7 mouse cellular contexts compared by ENCODE assay signal in the genomic region with DNA sequence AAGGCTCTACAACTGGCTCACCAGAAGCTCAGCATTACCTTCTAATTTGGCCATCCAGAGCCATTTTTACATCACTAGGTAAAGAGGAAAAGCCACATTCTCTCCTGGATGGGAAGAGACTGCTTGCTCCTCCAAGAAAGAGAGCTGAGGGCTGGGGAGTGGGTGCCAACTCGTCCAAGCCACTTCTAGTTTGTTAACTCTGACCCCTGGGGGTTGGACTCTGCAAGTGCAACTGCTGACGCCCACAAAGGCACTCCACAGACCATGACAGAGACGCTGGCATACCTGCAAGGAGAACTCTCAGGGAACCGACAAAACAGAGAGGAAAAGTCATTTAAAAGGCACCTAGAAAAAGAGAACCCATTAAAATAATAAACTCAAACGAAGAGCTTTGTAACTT.
DNase-seq lines count a peak whose midpoint lies in the region; ATAC-seq and TF ChIP-seq lines count a peak whose summit lies in the region.

No protein-coding gene starts in this region.

- no peak overlapping the region for H3K27ac ChIP-seq in kidney, adult 2 months (ENCODE audit: insufficient read depth, low read depth, low read length)
- no peak overlapping the region for H3K27ac ChIP-seq in limb, embryonic 11.5 days (replicated peaks; ENCODE audit: low read depth, low read length)
- no peak overlapping the region for H3K27ac ChIP-seq in midbrain, embryonic 14.5 days (replicated peaks; ENCODE audit: low read depth, low read length)
- no peak overlapping the region for H3K27ac ChIP-seq in spleen, adult 2 months (ENCODE audit: insufficient read depth, low read length)

- 3% methylated on average over 5 of the region's 5 CpGs for whole genome bisulfite sequencing in kidney, adult 2 months
- WGBS in limb, embryonic 11.5 days: 4% methylated on average over 5 of the region's 5 CpGs
- WGBS in midbrain, embryonic 14.5 days: 4% methylated on average over 5 of the region's 5 CpGs
- 3% methylated on average over 5 of the region's 5 CpGs for WGBS in spleen, adult 2 months

- H3K36me3 ChIP-seq in kidney, adult 2 months (ENCODE audit: control insufficient read depth, insufficient read depth, low read length): no peaks in the 10 kb centered on the region
- H3K36me3 ChIP-seq in limb, embryonic 11.5 days (ENCODE audit: control insufficient read depth, insufficient read depth, low read length): no peaks in the 10 kb centered on the region
- H3K36me3 ChIP-seq in midbrain, embryonic 14.5 days (ENCODE audit: control insufficient read depth, insufficient read depth, low read length): no peaks in the 10 kb centered on the region
- no peaks in the 10 kb centered on the region for H3K36me3 ChIP-seq in spleen, adult 2 months (ENCODE audit: control insufficient read depth, insufficient read depth, low read length)

- no peaks in the 10 kb centered on the region for H3K27me3 ChIP-seq in kidney, adult 2 months (replicated peaks; ENCODE audit: control insufficient read depth, insufficient read depth, low read length)
- no peaks in the 10 kb centered on the region for H3K27me3 ChIP-seq in limb, embryonic 11.5 days (ENCODE audit: control insufficient read depth, insufficient read depth, low read length)
- H3K27me3 ChIP-seq in midbrain, embryonic 14.5 days (ENCODE audit: control insufficient read depth, insufficient read depth, low read length): no peaks in the 10 kb centered on the region
- no peaks in the 10 kb centered on the region for H3K27me3 ChIP-seq in spleen, adult 2 months (ENCODE audit: control insufficient read depth, insufficient read depth, low read length)

- TF ChIP-seq CTCF in kidney, adult 2 months (conservative IDR thresholded peaks at IDR 0.05; ENCODE audit: insufficient read depth, insufficient read length, low read depth, low read length): peak; percentile 71
- TF ChIP-seq CTCF in spleen, adult 2 months (IDR thresholded peaks at IDR 0.05; ENCODE audit: extremely low read depth, insufficient read depth, insufficient read length, insufficient replicate concordance): peak; percentile 86; the same call in 1 of the 2 replicates

- H3K4me3 ChIP-seq in kidney, adult 2 months (ENCODE audit: insufficient read depth, low read depth, low read length): no peak overlapping the region
- H3K4me3 ChIP-seq in limb, embryonic 11.5 days (ENCODE audit: low read depth, low read length): no peak overlapping the region
- no peak overlapping the region for H3K4me3 ChIP-seq in midbrain, embryonic 14.5 days (replicated peaks; ENCODE audit: low read depth, low read length)
- no peak overlapping the region for H3K4me3 ChIP-seq in spleen, adult 2 months (ENCODE audit: extremely low read depth, insufficient read depth, insufficient read length)

- H3K4me2 ChIP-seq in limb, embryonic 11.5 days (ENCODE audit: low read depth, severe bottlenecking): no peak overlapping the region
- no peak overlapping the region for H3K4me2 ChIP-seq in midbrain, embryonic 14.5 days (ENCODE audit: low read length)

- peak; percentile 74 for DNase-seq in adrenal gland, adult 8-10 months
- DNase-seq in embryo, embryonic 9.5 days (ENCODE audit: extremely low spot score): peak; percentile 75
- peak; percentile 68 for DNase-seq in kidney, adult 2 months
- DNase-seq in limb, embryonic 11.5 days (ENCODE audit: low spot score): peak; percentile 79
- DNase-seq in midbrain, embryonic 14.5 days: peak; percentile 90
- DNase-seq in spleen, adult 2 months (ENCODE audit: low read depth in 1 of 2, low spot score in 2 of 2): peak; percentile 25 to 62

- TF ChIP-seq POLR2A in kidney, adult 2 months (IDR thresholded peaks at IDR 0.05; ENCODE audit: low read depth, low read length): no peak
- TF ChIP-seq POLR2A in spleen, adult 2 months (IDR thresholded peaks at IDR 0.05; ENCODE audit: low read depth, low read length): no peak

- H3K9me3 ChIP-seq in limb, embryonic 11.5 days (ENCODE audit: control insufficient read depth, low read length): no peaks in the 10 kb centered on the region
- H3K9me3 ChIP-seq in midbrain, embryonic 14.5 days (ENCODE audit: control insufficient read depth, low read length): no peaks in the 10 kb centered on the region

- H3K9ac ChIP-seq in limb, embryonic 11.5 days (ENCODE audit: low read length): no peak overlapping the region
- no peak overlapping the region; the same call in 1 of the 2 replicates for H3K9ac ChIP-seq in midbrain, embryonic 14.5 days (replicated peaks; ENCODE audit: low read length)

- peak; percentile 70 for ATAC-seq in granulocyte monocyte progenitor cell, adult 5-6 weeks (replicated peaks; ENCODE audit: poor library complexity, severe bottlenecking)
- peak; percentile 80; the same call in 1 of the 2 replicates for ATAC-seq in limb, embryonic 11.5 days (ENCODE audit: insufficient number of reproducible peaks, low FRiP score, low TSS enrichment, low read depth)
- ATAC-seq in midbrain, embryonic 14.5 days (ENCODE audit: low FRiP score, low TSS enrichment): peak; percentile 83

- no peaks in the 10 kb centered on the region for H3K4me1 ChIP-seq in kidney, adult 2 months (ENCODE audit: control insufficient read depth, insufficient read depth, low read length)
- no peaks in the 10 kb centered on the region for H3K4me1 ChIP-seq in limb, embryonic 11.5 days (ENCODE audit: control insufficient read depth, insufficient read depth, low read length)
- H3K4me1 ChIP-seq in midbrain, embryonic 14.5 days (ENCODE audit: control insufficient read depth, insufficient read depth, low read length): no peaks in the 10 kb centered on the region
- no peaks in the 10 kb centered on the region; the same call in 1 of the 2 replicates for H3K4me1 ChIP-seq in spleen, adult 2 months (ENCODE audit: control insufficient read depth, insufficient read depth, insufficient read length)
